Mouse (Mus musculus): Measurements from ENCODE around the gene Sytl3.
"Not testable (repeated sequence)": the region's sequence is repeated elsewhere in the genome, so short reads cannot be mapped to it uniquely, and the experiment has no call there.

- not testable (repeated sequence) for TF ChIP-seq CTCF, EP300 (IDR thresholded peaks at IDR 0.05; ENCODE audit: low read depth)
These were observed 19.2 kb downstream of the Sytl3 start for GRCm38 (mm10) chr17:6678063-6678462.
